Mouse (Mus musculus): ENCODE results near the gene Serpinb7. TPM values are rescaled to one million over a fixed set of nuclear protein-coding genes. Genes with fewer than 3 reads are reported as not detected.

Gene Serpinb7
- total RNA-seq (2022) = under 1 TPM; 0.16 to 0.97 (median 0.57) TPM

DNA sequence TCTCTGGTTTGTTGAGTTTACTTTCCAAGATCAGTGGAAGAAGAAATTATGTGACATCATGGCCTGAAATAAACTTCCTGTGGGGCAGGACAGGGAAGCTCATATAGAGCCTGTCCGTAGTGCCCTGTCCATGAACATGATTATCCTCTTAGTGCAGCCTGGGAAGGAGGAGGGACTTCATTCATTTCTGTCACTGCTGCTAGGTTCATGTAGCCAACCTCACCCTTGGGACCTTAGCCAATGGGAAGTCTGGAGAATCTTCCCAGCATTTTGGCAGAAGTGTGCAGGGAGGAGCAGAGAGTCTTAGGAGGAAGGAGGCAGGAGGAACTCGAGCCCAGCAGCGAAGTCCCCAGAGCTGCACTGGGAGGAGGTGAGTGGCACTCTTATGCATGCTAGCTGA, at the start of gene Serpinb7:
Serpinb7 (plus strand) TSS at position 301 of the 400 bp plus-strand sequence.
- DNase-seq (ENCODE audit: low spot score in 2 of 2) = no peak

- no peak for DNase-seq (ENCODE audit: low spot score in 2 of 2)
Observed at GRCm38 (mm10) chr1:107350392-107350791, 49.1 kb upstream of the Serpinb7 start.

GRCm38 (mm10) chr1:107351115-107351514, 48.3 kb upstream of the Serpinb7 start:
- DNase-seq (ENCODE audit: low spot score in 2 of 2) = no peak

GRCm38 (mm10) chr1:107353046-107353445, 46.4 kb upstream of the Serpinb7 start:
- no peak for DNase-seq (ENCODE audit: low spot score in 2 of 2)

- DNase-seq (ENCODE audit: low spot score in 2 of 2) = no peak
Observed at GRCm38 (mm10) chr1:107360898-107361297, 38.6 kb upstream of the Serpinb7 start, which contains the start of gene Serpinb11. Gene Serpinb11, plus strand, starts transcription at chr1:107361198.

DNA sequence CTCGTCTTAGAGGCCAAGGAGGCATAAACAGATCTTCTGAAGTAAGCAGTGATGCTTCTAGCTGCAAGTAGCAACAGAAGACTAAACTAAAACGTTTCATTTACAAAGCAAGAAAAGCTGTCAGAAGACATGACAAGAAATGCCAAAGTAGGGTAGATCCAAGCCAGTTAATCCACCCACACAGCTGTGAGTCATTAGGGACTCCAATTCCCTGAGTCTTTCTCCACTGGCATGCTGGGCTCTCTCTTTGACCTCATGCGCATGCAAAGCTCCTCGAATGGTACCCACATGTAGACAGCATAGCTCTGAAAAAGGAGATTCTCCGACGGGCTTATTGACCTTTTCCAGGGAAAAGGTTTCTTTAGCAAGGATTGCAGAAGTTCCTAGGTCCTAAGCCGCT, 33.5 kb upstream of the Serpinb7 start:
- no peak for DNase-seq (ENCODE audit: low spot score in 2 of 2)

DNA sequence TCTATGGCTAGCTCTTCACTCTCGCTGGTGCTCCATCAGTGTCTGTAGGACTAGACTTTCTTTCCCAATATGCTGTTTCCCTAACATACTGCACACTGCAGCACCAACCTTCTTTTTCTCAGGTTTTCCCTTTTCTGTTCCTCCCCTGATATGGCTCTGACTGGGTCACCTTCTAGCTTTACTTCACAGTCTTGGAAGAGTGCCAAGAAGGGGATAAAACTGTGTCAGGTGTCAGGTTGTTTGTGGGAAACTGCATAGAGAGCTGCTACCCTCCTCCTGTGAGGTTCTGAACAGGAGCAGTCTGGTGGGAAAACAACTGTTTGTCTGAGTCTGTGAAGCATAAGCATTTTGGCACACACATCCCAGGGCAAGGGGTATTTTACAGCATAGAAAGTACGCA, 30.5 kb upstream of the Serpinb7 start:
- DNase-seq (ENCODE audit: low spot score in 2 of 2) = no peak

- DNase-seq (ENCODE audit: low spot score in 2 of 2) = no peak
Observed at GRCm38 (mm10) chr1:107376952-107377351, 22.5 kb upstream of the Serpinb7 start.

DNA sequence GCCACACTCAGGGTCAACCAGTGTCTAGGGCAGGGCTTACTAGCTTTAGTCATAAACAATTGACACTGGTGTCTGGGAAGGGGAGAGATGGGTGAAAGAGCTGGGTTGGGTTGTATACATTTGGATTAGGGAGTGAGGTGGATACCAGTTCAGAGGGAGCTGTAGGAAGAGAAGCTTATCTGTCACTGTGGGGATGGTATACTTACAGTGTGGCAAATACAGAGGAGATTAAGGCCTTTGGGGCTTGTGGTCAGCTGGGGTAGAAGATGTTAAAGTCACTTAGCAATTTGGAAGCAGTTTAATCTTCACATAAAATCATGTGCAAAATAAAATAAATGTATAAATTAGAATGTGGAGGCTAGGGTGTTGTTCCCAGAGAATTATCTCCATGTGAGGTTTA, 21.1 kb upstream of the Serpinb7 start:
- DNase-seq (ENCODE audit: low spot score in 2 of 2) = no peak

- DNase-seq (ENCODE audit: low spot score in 2 of 2) = no peak
Observed at GRCm38 (mm10) chr1:107381491-107381890, 18.0 kb upstream of the Serpinb7 start.

DNA sequence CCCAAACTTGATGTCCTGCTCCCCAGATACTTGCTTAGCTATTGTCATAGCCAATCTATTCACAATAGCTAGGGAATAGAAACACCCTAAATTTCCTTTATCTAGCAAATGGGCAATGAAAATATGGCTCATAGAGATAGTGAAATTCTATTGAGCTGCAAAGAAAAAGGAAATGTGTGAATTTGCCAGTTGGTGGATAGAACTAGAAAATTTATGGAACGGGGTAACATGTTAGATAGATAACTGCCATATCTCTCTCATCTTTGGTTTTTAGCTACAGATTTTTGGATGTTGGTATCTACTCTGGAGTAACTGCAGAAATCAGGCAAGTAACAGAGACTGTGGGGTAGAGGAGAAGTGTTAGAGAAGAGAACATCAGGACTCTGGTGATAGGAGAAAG, 17.1 kb upstream of the Serpinb7 start:
- no peak for DNase-seq (ENCODE audit: low spot score in 2 of 2)

DNA sequence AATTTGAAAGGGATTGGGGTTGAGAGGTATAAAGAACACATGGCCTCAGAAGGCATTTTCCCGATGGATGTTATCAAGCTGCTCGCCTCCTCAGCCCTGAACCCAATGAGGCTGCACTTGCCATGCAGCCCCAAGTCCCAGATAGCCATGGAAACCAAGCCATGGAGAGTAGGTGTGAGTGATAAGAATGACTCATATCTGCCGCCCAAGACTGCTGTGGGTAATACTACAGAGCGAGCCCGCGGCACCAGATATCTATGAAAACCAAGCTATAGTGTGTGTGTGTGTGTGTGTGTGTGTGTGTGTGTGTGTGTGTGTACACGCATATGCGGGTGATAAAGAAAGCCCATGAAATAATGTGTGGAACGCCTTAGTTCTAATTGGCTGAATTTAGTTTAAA, 14.9 kb upstream of the Serpinb7 start:
- DNase-seq (ENCODE audit: low spot score in 2 of 2) = no peak

DNA sequence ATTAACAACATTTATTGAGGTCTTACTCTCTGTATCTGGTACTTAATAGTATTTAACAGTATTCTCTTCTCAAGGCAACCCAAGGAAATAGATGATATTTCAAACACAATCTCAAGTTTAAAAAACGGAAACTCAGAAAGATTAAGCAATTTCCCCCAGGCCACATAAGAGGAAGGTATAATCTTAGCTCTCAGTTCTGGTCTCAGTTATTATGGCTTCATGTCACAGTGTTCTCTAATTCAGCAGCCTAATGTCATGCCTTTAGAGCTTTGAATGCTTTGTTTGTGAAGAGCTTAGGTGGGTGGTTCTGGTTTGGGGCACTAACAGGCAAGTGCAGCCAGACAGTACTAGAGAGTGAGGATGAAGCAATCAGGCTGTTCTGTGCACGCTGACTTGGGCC, 9.7 kb upstream of the Serpinb7 start:
- DNase-seq (ENCODE audit: low spot score in 2 of 2) = no peak

GRCm38 (mm10) chr1:107397481-107397880, 2.0 kb upstream of the Serpinb7 start:
- no peak for DNase-seq (ENCODE audit: low spot score in 2 of 2)

- no peak for DNase-seq (ENCODE audit: low spot score in 2 of 2)
Observed at GRCm38 (mm10) chr1:107402082-107402481, 2.6 kb downstream of the Serpinb7 start.

GRCm38 (mm10) chr1:107414650-107415049, 15.2 kb downstream of the Serpinb7 start:
- DNase-seq (ENCODE audit: low spot score in 2 of 2) = no peak

DNA sequence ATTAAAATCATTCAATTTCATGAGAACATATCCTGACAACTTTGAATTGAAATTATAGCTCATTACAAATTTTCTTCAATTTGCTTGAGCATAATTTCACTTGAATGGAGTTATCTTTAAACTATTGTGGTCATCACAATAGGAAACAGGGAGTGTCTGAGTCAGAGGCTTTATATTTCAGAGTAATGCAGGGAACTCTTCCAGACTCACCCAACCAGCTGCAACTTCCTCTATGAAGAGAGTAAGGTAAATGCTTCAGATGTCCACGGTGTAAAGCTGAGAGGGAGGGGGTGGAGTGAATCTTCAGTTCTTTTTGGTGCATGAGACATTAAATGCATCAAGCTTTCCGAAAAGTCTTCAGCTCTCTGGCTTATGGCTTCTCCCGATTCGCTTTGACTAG, 23.0 kb downstream of the Serpinb7 start:
- no peak for DNase-seq (ENCODE audit: low spot score in 2 of 2)

DNA sequence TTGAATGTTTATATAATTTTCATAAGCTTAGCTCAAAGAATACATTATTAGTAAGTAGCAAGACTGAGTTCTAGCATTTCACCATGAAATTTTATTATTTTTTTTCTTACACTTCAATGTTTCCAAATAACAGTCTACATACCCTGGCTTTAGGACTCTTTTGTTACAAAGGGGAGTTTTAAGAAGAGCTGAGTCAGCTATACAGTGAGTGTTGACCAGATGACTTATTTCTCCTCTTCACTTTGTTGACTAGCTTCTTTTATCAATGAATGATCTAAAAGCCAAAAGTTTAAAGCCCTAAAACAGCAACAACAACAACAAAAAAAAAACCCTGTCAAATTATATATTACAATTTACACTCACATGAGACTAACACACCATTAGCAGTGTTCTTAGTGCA, 31.8 kb downstream of the Serpinb7 start:
- DNase-seq (ENCODE audit: low spot score in 2 of 2) = no peak

DNA sequence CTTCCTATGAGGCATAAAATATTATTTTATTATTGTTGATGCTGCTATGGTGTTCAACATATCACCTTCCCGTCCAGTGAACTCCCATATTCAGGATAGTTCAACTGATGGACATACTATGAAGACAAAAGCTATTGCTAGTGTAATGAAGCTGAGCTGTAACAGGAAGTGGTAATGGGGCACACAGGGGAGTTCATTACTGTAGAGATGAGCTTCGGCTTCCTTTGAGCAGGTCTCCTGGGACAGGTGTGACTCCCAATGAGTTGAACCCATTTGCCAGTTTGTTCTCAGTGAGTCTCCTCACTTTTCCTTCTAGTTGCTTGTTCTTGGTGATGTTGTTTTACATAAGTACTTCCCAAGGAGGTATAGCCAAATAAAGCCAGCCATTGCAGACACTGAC, 36.1 kb downstream of the Serpinb7 start:
- no peak for DNase-seq (ENCODE audit: low spot score in 2 of 2)

- no peak for DNase-seq (ENCODE audit: low spot score in 2 of 2)
Observed at GRCm38 (mm10) chr1:107439462-107439861, 40.0 kb downstream of the Serpinb7 start.

GRCm38 (mm10) chr1:107445352-107445751, 45.9 kb downstream of the Serpinb7 start:
- DNase-seq (ENCODE audit: low spot score in 2 of 2) = no peak

DNA sequence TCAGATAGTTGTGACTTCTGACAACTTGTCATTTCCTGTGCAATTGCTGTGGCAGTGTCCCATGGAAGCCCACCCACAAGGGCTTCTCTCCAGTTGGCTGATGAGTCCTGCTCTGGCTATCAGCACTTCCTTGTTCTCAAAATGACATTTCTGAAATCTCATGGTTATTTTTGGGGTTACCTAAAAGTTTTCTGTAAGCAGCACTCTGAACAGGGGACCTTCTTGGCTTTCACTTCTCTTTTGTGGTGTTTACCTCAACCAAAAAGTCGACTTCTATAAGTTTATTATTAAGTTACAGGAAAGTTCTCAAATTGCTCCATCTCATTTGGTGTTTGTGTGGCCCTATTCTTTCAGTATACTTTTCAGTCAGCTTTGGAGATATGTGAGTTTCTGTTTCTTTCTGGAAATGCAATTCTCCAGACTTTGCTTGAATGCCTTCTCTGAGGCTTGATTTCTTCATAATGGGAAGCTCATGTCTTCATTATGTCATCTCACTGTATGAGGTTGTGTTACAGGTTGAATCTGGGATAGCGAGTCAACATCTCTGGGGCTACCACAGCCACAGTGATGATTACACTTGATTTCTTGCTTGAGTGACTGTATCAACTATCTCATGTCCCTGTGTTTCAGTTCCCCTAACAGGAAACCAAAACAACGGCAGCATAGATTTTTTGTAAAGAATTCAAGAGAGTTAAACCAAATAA, 47.9 kb downstream of the Serpinb7 start:
- DNase-seq (ENCODE audit: low spot score in 2 of 2) = no peak

GRCm38 (mm10) chr1:107479909-107480308, 80.5 kb downstream of the Serpinb7 start:
- no peak for DNase-seq (ENCODE audit: low spot score in 2 of 2)

DNA sequence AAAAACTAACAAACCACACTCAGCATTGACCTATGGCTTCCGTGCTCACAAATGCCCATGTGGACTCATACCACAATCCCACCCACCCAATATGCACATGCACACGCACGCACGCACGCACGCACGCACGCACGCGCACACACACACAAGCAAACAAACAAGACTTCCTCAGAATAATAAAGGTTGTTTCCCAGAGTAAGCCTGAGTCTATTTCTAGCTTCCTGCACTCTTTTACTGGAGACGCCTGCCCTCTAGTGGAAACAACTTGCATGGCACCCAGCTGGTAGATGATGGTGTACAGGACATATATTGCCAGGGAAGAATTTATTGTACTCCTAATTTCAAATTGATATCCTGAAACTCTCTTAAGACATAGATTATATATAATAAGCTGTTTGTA, 82.0 kb downstream of the Serpinb7 start:
- DNase-seq (ENCODE audit: low spot score in 2 of 2) = peak; percentile 23 to 27

Data from gastrocnemius, adult 8-10 months (tissue).